In genomic region chrX:101639741-101640166, GRCm38 (mm10) we compare ENCODE assay signal across 8 mouse cellular contexts. TPM values are rescaled to one million over a fixed set of nuclear protein-coding genes. Genes with fewer than 3 reads are reported as not detected.
A peak's percentile ranks its signal among the peaks of the same experiment; 100 is the strongest.
DNase-seq lines count a peak whose midpoint lies in the region; ATAC-seq and TF ChIP-seq lines count a peak whose summit lies in the region.

Gene Ogt, plus strand, starts transcription at chrX:101640060.

- intact Hi-C loops in heart, postnatal 10 days (cut with DNase I) = no loop called here

- peak; percentile 37; the same call in 1 of the 2 replicates for TF ChIP-seq EP300 in ES-Bruce4 (IDR thresholded peaks at IDR 0.05; ENCODE audit: insufficient read depth, low read depth, low read length)
- peak; percentile 78 for TF ChIP-seq EP300 in liver, postnatal 0 days (IDR thresholded peaks at IDR 0.05; ENCODE audit: low read depth)

- WGBS in forebrain, embryonic 13.5 days = 14% methylated on average over 24 of the region's 24 CpGs
- 21% methylated on average over 24 of the region's 24 CpGs for WGBS in large intestine, adult 2 months
- 12% methylated on average over 24 of the region's 24 CpGs for WGBS in liver, postnatal 0 days (ENCODE audit: insufficient replicate concordance)
- WGBS in neural tube, embryonic 14.5 days = 10% methylated on average over 24 of the region's 24 CpGs

- peak within 1 kb of the TSS; percentile 88 for H3K9ac ChIP-seq in ES-Bruce4 (ENCODE audit: low read depth, poor library complexity, severe bottlenecking)
- H3K9ac ChIP-seq in forebrain, embryonic 13.5 days = peak within 1 kb of the TSS; percentile 85
- peak within 1 kb of the TSS; percentile 86 for H3K9ac ChIP-seq in liver, postnatal 0 days (replicated peaks)
- peak within 1 kb of the TSS; percentile 75 for H3K9ac ChIP-seq in neural tube, embryonic 14.5 days (replicated peaks; ENCODE audit: low read depth, low read length)

- ATAC-seq in cerebellum, adult (ENCODE audit: insufficient number of reproducible peaks, low FRiP score, low TSS enrichment) = peak; percentile 95
- peak; percentile 97 for ATAC-seq in forebrain, embryonic 13.5 days
- peak; percentile 95 for ATAC-seq in liver, postnatal 0 days
- peak; percentile 95 for ATAC-seq in neural tube, embryonic 14.5 days (ENCODE audit: low read depth)

- peaks cover 10% of the 10 kb centered on the region for H3K36me3 ChIP-seq in ES-Bruce4 (ENCODE audit: control insufficient read depth, insufficient read depth, low read length, poor library complexity, severe bottlenecking)
- H3K36me3 ChIP-seq in forebrain, embryonic 13.5 days (ENCODE audit: poor library complexity, severe bottlenecking) = no peaks in the 10 kb centered on the region
- no peaks in the 10 kb centered on the region for H3K36me3 ChIP-seq in liver, postnatal 0 days (replicated peaks; ENCODE audit: insufficient read depth, low read length)
- no peaks in the 10 kb centered on the region for H3K36me3 ChIP-seq in neural tube, embryonic 14.5 days (ENCODE audit: control insufficient read depth, insufficient read depth, low read length)

- no peaks in the 10 kb centered on the region for H3K4me1 ChIP-seq in ES-Bruce4 (ENCODE audit: control insufficient read depth, insufficient read depth, low read length)
- H3K4me1 ChIP-seq in forebrain, embryonic 13.5 days = peaks cover 6% of the 10 kb centered on the region
- H3K4me1 ChIP-seq in liver, postnatal 0 days (ENCODE audit: insufficient read depth) = no peaks in the 10 kb centered on the region; the same call in 1 of the 2 replicates
- no peaks in the 10 kb centered on the region for H3K4me1 ChIP-seq in neural tube, embryonic 14.5 days (ENCODE audit: control insufficient read depth, insufficient read depth, low read length)

- peak within 1 kb of the TSS; percentile 86 for H3K27ac ChIP-seq in ES-Bruce4 (ENCODE audit: insufficient read depth, low read length)
- peak within 1 kb of the TSS; percentile 86 for H3K27ac ChIP-seq in forebrain, embryonic 13.5 days
- peak within 1 kb of the TSS; percentile 80 for H3K27ac ChIP-seq in liver, postnatal 0 days (ENCODE audit: low read depth)
- peak within 1 kb of the TSS; percentile 79 for H3K27ac ChIP-seq in neural tube, embryonic 14.5 days (ENCODE audit: low read depth, low read length)

- peak; percentile 93 to 95 for DNase-seq in heart, postnatal 10 days
- peak; percentile 72 for DNase-seq in large intestine, adult 2 months (ENCODE audit: low read depth, low spot score)
- peak; percentile 88 for DNase-seq in liver, postnatal 0 days
- DNase-seq in testis, postnatal 10 days (ENCODE audit: low spot score) = peak; percentile 83

- no peak for TF ChIP-seq CTCF in ES-Bruce4 (IDR thresholded peaks at IDR 0.05; ENCODE audit: low read depth, low read length)
- no peak for TF ChIP-seq CTCF in liver, postnatal 0 days (IDR thresholded peaks at IDR 0.05; ENCODE audit: low read depth)

- TF ChIP-seq POLR2A in ES-Bruce4 (IDR thresholded peaks at IDR 0.05; ENCODE audit: insufficient read depth, low read length) = no peak

- peak within 1 kb of the TSS; percentile 96 for H3K4me3 ChIP-seq in ES-Bruce4 (ENCODE audit: low read depth, low read length)
- H3K4me3 ChIP-seq in forebrain, embryonic 13.5 days = peak within 1 kb of the TSS; percentile 70
- H3K4me3 ChIP-seq in liver, postnatal 0 days (ENCODE audit: low read depth, low read length) = peak within 1 kb of the TSS; percentile 79
- peak within 1 kb of the TSS; percentile 66 for H3K4me3 ChIP-seq in neural tube, embryonic 14.5 days (ENCODE audit: low read depth, low read length)

- peak within 1 kb of the TSS; percentile 65 for H3K4me2 ChIP-seq in forebrain, embryonic 13.5 days
- H3K4me2 ChIP-seq in liver, postnatal 0 days (ENCODE audit: low read depth, low read length) = peak within 1 kb of the TSS; percentile 72
- H3K4me2 ChIP-seq in neural tube, embryonic 14.5 days (ENCODE audit: low read depth, low read length) = peak within 1 kb of the TSS; percentile 46

- H3K9me3 ChIP-seq in ES-Bruce4 (replicated peaks; ENCODE audit: control insufficient read depth, insufficient read depth, low read length, poor library complexity, severe bottlenecking) = no peaks in the 10 kb centered on the region
- H3K9me3 ChIP-seq in forebrain, embryonic 13.5 days (replicated peaks) = no peaks in the 10 kb centered on the region
- no peaks in the 10 kb centered on the region for H3K9me3 ChIP-seq in liver, postnatal 0 days (ENCODE audit: low read length)
- no peaks in the 10 kb centered on the region for H3K9me3 ChIP-seq in neural tube, embryonic 14.5 days (ENCODE audit: control insufficient read depth, low read length)

- no peaks in the 10 kb centered on the region for H3K27me3 ChIP-seq in ES-Bruce4 (ENCODE audit: control insufficient read depth, insufficient read depth, low read length, poor library complexity, severe bottlenecking)
- H3K27me3 ChIP-seq in forebrain, embryonic 13.5 days = peaks cover 5% of the 10 kb centered on the region; the same call in 1 of the 2 replicates
- H3K27me3 ChIP-seq in liver, postnatal 0 days (ENCODE audit: insufficient read depth, low read length) = no peaks in the 10 kb centered on the region
- no peaks in the 10 kb centered on the region; the same call in 1 of the 2 replicates for H3K27me3 ChIP-seq in neural tube, embryonic 14.5 days (ENCODE audit: control insufficient read depth, insufficient read depth, low read length)

RNA-seq across cellular contexts. Expression of gene Ogt, which starts in this region (rescaled TPM):
- 303 and 324 TPM in 2 replicates for polyA plus RNA-seq in ES-Bruce4 (2011; ENCODE audit: insufficient read depth, insufficient read length, low read depth, missing spikeins)
- polyA plus RNA-seq in forebrain, embryonic 13.5 days (2015; fragmentation: Nextera tagmentation; extraction: Ambion mirVana) = 182 and 193 TPM in 2 replicates
- 10 to 100 TPM; 81.7 to 89.5 TPM for total RNA-seq in heart, postnatal 10 days (2021)
- 29.8 and 77.5 TPM in 2 replicates for polyA plus RNA-seq in large intestine, adult 2 months (2012; rRNA removed)
- polyA plus RNA-seq in liver, postnatal 0 days (2015; fragmentation: Nextera tagmentation; extraction: Ambion mirVana) = 26.7 and 27.7 TPM in 2 replicates
- polyA plus RNA-seq in neural tube, embryonic 14.5 days (2014; fragmentation: Nextera tagmentation; extraction: Ambion mirVana) = 273 and 274 TPM in 2 replicates

Comparison
In these comparisons a context has a peak if more than half of its experiments do, and no peak if none do; other contexts are left out.
1. Peak in every context shown above with its lines: DNase-seq, ATAC-seq, H3K4me3 ChIP-seq and H3K27ac ChIP-seq.